Mouse (Mus musculus): ENCODE measurements around the gene Drd2. TPM values are rescaled to one million over a fixed set of nuclear protein-coding genes. Genes with fewer than 3 reads are reported as not detected.

The Drd2 gene
- polyA plus RNA-seq, 1 experiment = 8.2 TPM

DNA sequence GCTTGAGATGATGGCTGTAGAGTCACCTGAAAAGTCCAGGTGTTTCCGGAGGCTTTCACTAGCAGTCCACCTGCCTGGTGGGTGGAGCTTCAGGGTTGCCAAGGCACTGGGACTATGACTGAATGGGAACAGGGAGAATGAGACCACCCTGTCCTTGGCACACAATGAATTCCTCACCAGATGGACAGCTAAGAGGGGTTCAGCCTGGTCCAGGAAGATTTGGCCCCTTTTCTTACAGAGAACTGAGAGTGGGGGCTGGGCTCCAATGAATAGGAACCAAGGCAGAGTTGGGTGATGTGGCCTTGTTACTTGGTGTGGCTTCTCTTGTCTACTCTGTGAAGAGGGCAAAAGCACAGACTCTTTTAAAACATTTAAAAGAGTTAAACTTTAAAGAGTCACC lies 112.0 kb downstream of the Drd2 start:
- H3K4me3 ChIP-seq (replicated peaks; ENCODE audit: insufficient read depth, low read depth, low read length) = no peak overlapping the region
- H3K27me3 ChIP-seq (ENCODE audit: control insufficient read depth, insufficient read depth, low read length) = no peaks in the 10 kb centered on the region
- DNase-seq = no peak
- TF ChIP-seq CTCF (IDR thresholded peaks at IDR 0.05; ENCODE audit: borderline replicate concordance, insufficient read depth, low read depth, low read length) (no peak), POLR2A (IDR thresholded peaks at IDR 0.05; ENCODE audit: borderline replicate concordance, insufficient read depth, low read length) (no peak)
- no peak overlapping the region for H3K27ac ChIP-seq (ENCODE audit: insufficient read depth, low read length)
- no peaks in the 10 kb centered on the region for H3K4me1 ChIP-seq (ENCODE audit: control insufficient read depth, insufficient read depth, low read length)
- 45% methylated on average over 1 of the region's 1 CpGs for WGBS

- TF ChIP-seq POLR2A (IDR thresholded peaks at IDR 0.05; ENCODE audit: borderline replicate concordance, insufficient read depth, low read length) (no peak), CTCF (IDR thresholded peaks at IDR 0.05; ENCODE audit: borderline replicate concordance, insufficient read depth, low read depth, low read length) (no peak)
- WGBS = 88% methylated on average over 3 of the region's 3 CpGs
Observed at GRCm38 (mm10) chr9:49456136-49456535, 115.7 kb downstream of the Drd2 start.

More at GRCm38 (mm10) chr9:49456136-49456535, 115.7 kb downstream of the Drd2 start:
- Histone ChIP-seq H3K4me3 (replicated peaks; ENCODE audit: insufficient read depth, low read depth, low read length) (no peak overlapping the region), H3K4me1 (ENCODE audit: control insufficient read depth, insufficient read depth, low read length) (no peaks in the 10 kb centered on the region), H3K27ac (ENCODE audit: insufficient read depth, low read length) (no peak overlapping the region), H3K27me3 (ENCODE audit: control insufficient read depth, insufficient read depth, low read length) (no peaks in the 10 kb centered on the region)
- DNase-seq = no peak

Other genes starting within 250 kb of the Drd2 start
- gene Gm4894, start 90.1 kb upstream of the Drd2 start, polyA plus RNA-seq (2012; rRNA removed) = not detected in 2 replicates
- gene Ankk1, start 86.4 kb downstream of the Drd2 start, polyA plus RNA-seq (2012; rRNA removed) = 0.08 TPM in 1 of 2 replicates, not detected in the other
- 3.3 and 3.5 TPM in 2 replicates for gene Ttc12, start 145.6 kb downstream of the Drd2 start, polyA plus RNA-seq (2012; rRNA removed)